Mouse (Mus musculus) neural tube, embryonic 13.5 days (tissue): ENCODE measurements at regions not wholly inside any gene's neighbourhood (a gene's known extent, or its start where the extent isn't known, plus 50 kb on each side); places are given as distances from the start of the nearest gene placed in this dataset.

Source experiments
- ATAC-seq: fragments of 200-750 bp; cut with Nextera tagmentation; 2 replicates; pipeline ENCODE4 v1.8.0; 2017; ENCODE audit warnings: low read depth, mild to moderate bottlenecking, moderate TSS enrichment, moderate library complexity
- H3K27ac ChIP-seq: fragments of 300-500 bp; sonication (generic); replicated peaks from 2 replicates; pipeline ENCODE4 v1.5.1; 2015; ENCODE audit warnings: moderate library complexity, mild to moderate bottlenecking, inconsistent platforms
- H3K27me3 ChIP-seq: fragments of 300-500 bp; sonication (generic); 2 replicates; pipeline ENCODE4 v1.6.1; 2015; ENCODE audit warnings: mild to moderate bottlenecking, inconsistent platforms
- H3K36me3 ChIP-seq: fragments of 300-500 bp; sonication (generic); 2 replicates; pipeline ENCODE4 v1.6.1; 2015; ENCODE audit warnings: mild to moderate bottlenecking, inconsistent platforms
- H3K4me1 ChIP-seq: fragments of 300-500 bp; sonication (generic); replicated peaks from 2 replicates; pipeline ENCODE4 v1.6.1; 2015; ENCODE audit warnings: inconsistent platforms
- H3K4me2 ChIP-seq: fragments of 300-500 bp; sonication (generic); 2 replicates; pipeline ENCODE4 v1.6.1; 2015; ENCODE audit warnings: inconsistent platforms, mild to moderate bottlenecking, moderate library complexity
- H3K4me3 ChIP-seq: fragments of 300-500 bp; sonication (generic); 2 replicates; pipeline ENCODE4 v1.5.1; 2015; ENCODE audit warnings: mild to moderate bottlenecking, inconsistent platforms
- H3K9ac ChIP-seq: fragments of 300-500 bp; sonication (generic); 2 replicates; pipeline ENCODE4 v1.6.1; 2015; ENCODE audit warnings: moderate library complexity, mild to moderate bottlenecking, inconsistent platforms
- H3K9me3 ChIP-seq: fragments of 300-500 bp; sonication (generic); 2 replicates; pipeline ENCODE4 v1.6.1; 2016; ENCODE audit warnings: inconsistent platforms
- WGBS: fragments of 180-500 bp; shearing (Covaris S2); methylation state at CpG from one replicate; pipeline ENCODE4 v1.1.7; 2015; 5-methylcytosine and 5-hydroxymethylcytosine counted together

DNA sequence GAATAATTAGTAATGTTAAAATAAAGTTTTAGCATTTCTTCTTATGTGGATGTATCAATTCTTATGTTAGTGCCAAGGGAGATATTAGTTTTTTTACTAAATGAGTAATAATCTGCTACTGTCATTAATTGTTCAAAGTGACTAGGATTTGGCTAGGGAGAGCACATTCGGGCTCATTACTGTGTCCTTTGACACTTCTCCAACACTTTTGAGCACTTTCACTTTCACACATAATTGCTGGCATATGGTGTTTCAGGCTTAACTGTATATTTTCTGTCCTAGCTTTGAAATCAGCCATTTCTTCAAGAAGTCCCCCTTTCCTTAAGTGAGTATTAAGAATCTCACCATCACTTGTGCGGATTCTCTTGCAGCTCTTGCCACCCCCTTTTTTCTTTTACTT lies 334.3 kb upstream of the Robo1 start:
- H3K9ac ChIP-seq, result no peak overlapping the region
- WGBS, result 83% methylated on average over 2 of the region's 2 CpGs
- no peaks in the 10 kb centered on the region for H3K4me1 ChIP-seq
- H3K4me3 ChIP-seq, result no peak overlapping the region
- H3K9me3 ChIP-seq, result no peaks in the 10 kb centered on the region
- H3K27me3 ChIP-seq, result no peaks in the 10 kb centered on the region
- H3K4me2 ChIP-seq, result no peak overlapping the region
- H3K36me3 ChIP-seq, result no peaks in the 10 kb centered on the region
- no peak overlapping the region for H3K27ac ChIP-seq
- ATAC-seq, result no peak

DNA sequence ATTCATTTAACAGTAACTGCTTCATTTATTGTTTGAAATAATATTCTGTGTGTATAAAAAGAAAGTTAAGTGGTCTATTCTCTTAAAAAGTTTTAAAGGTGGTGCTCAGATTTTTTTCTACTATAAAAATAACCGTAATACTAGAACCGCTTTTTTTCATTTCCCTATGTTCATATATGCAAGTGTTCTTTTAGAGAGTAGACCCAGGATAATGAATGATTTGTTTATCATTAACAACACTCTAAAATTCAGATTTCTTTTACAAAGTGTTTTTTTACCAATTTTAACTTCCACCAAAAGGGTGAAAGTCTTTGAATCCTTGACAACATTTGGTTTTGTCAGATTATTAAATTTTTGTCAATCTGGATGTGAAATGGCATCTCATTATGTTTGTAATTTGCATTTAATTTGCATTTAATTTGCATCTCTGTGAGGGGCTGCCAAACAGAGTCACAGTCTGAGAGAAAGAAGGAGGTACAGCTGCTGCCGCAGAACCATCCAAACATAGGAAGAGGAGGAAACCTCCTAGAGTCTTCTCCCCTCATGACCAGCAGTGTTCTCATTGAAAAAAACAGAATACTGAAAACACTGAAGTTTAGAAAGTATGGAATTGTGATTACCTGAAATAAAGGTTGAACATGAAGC lies 310.4 kb upstream of the Robo1 start:
- H3K27ac ChIP-seq, result no peak overlapping the region
- H3K9me3 ChIP-seq, result no peaks in the 10 kb centered on the region; the same call in 1 of the 2 replicates
- no peak overlapping the region for H3K4me3 ChIP-seq
- H3K27me3 ChIP-seq, result no peaks in the 10 kb centered on the region
- no peaks in the 10 kb centered on the region for H3K36me3 ChIP-seq
- no peaks in the 10 kb centered on the region for H3K4me1 ChIP-seq
- H3K9ac ChIP-seq, result no peak overlapping the region
- ATAC-seq, result peak; percentile 71; the same call in 1 of the 2 replicates
- H3K4me2 ChIP-seq, result no peak overlapping the region
- WGBS, result 73% methylated on average over 3 of the region's 3 CpGs

DNA sequence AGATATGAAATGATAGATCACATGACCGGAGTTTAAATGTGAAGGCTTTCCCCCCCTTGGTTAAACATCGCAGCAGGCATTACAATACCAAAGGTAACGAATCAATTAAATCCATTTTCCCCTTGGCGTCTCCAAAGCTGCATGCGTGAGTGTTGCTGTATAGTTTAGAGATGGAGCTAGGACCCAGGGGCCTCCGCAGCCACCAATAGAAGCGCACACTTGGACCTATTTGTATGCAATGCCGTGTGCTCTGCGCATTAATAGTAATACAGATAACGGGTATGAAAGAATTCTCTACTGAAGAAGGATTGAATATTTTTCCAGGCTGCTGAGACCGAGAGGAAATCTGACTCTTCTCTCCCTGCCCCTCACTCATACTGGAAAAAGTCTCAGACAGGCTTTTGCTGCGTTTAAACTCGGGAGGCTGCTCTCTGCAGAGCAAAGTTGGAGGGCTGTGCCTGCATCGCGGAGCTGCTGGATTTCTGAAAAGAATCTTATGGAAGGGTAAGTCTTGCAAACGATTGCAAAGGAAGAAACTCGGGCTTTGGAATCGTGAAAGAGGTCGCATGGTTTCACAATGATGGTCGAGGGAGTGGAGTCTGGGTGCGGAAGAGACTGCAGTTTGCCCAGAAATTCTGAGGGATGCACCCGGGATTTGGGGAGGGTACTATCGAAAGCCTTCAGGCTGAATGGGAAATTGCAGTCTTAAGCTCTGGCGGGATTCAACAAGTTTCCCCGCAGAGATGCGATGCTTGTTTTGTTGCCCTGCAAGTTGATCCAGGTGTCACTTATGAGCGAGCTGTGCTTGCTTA lies 280.5 kb upstream of the Robo1 start:
- no peaks in the 10 kb centered on the region for H3K9me3 ChIP-seq
- WGBS, result 2% methylated on average over 27 of the region's 27 CpGs
- peak overlapping the region; percentile 87 for H3K9ac ChIP-seq
- H3K27me3 ChIP-seq, result no peaks in the 10 kb centered on the region
- peak overlapping the region; percentile 62 for H3K4me3 ChIP-seq
- peak overlapping the region; percentile 76 for H3K4me2 ChIP-seq
- H3K27ac ChIP-seq, result peak overlapping the region; percentile 89
- H3K4me1 ChIP-seq, result peaks cover 23% of the 10 kb centered on the region
- H3K36me3 ChIP-seq, result no peaks in the 10 kb centered on the region
- peak; percentile 80; the same call in 1 of the 2 replicates for ATAC-seq

DNA sequence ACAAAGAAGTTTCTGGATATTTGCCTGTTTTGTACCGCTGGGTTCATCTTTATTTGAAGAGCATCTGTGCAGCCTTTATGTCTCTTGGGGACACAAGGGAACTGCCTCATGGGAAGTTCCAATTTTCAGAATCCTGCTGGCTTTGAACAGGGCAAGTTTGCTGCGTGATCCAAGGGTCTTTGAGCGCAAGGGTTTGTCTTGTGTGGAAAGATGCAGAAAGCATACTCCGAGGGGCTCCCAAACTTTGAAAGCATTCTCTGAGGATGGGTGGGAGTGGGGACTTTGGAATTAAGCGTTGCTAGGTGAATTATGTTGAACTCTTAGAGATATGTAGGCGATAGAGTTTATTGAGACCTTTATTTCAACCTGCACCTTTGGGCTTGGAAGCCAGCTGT lies 279.9 kb upstream of the Robo1 start:
- Histone ChIP-seq H3K9ac (peak overlapping the region; percentile 87), H3K4me1 (peaks cover 23% of the 10 kb centered on the region), H3K4me2 (peak overlapping the region; percentile 76), H3K27ac (peak overlapping the region; percentile 89), H3K27me3 (no peaks in the 10 kb centered on the region), H3K9me3 (no peaks in the 10 kb centered on the region), H3K4me3 (peak overlapping the region; percentile 62), H3K36me3 (no peaks in the 10 kb centered on the region)
- peak; percentile 4; the same call in 1 of the 2 replicates for ATAC-seq
- 2% methylated on average over 6 of the region's 6 CpGs for WGBS

DNA sequence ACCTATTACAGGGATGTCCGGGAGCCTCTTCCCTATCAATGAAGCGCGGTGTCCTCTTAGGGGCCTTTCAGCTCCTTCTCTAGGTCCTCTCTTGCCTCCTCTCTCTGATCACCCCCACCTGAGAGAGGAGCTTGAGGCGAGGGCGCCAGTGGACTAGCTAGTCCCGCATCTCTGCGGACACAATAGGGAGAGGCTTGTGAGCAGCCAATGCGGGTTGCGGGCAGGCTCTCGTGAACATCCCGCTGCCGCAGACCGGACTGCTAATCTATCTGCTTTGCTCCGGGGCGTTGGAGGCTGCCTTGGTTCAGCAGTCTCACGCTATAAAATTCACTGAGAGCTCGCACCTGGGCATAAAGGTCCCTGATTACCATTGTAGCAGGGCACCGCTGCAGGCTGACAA lies 279.3 kb upstream of the Robo1 start:
- peak; percentile 68 for ATAC-seq
- WGBS, result under 1% methylated on average over 18 of the region's 18 CpGs
- H3K9ac ChIP-seq, result peak overlapping the region; percentile 87

DNA sequence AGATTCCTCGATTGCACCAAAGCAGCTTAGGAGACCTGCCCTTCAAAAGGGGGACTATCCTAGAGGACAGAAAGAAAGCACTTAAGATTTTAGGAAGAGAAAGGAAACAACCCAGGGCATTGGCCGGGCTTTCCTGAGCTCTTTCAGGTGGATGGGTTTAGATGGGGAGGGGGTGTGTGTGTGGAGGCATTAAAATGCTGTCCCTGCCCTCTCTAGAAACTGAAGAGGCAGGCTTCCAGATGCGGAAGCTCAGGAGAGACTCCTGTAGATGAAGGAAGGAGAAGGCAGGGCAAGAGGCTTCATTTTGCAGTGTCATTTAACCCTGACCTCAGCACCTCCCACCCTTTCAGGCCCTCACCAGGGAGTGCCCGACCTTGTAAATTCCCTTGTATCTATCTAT lies 278.8 kb upstream of the Robo1 start:
- peak; percentile 36 for ATAC-seq
- Histone ChIP-seq H3K4me2 (peak overlapping the region; percentile 76), H3K9ac (peak overlapping the region; percentile 87), H3K36me3 (no peaks in the 10 kb centered on the region), H3K27ac (peak overlapping the region; percentile 89), H3K27me3 (no peaks in the 10 kb centered on the region), H3K4me1 (peaks cover 23% of the 10 kb centered on the region), H3K9me3 (no peaks in the 10 kb centered on the region), H3K4me3 (peak overlapping the region; percentile 62)
- 3% methylated on average over 4 of the region's 4 CpGs for WGBS

More for the DNA sequence above, 279.3 kb upstream of the Robo1 start:
- Histone ChIP-seq H3K4me1 (peaks cover 23% of the 10 kb centered on the region), H3K36me3 (no peaks in the 10 kb centered on the region), H3K4me2 (peak overlapping the region; percentile 76), H3K27me3 (no peaks in the 10 kb centered on the region), H3K4me3 (peak overlapping the region; percentile 62), H3K27ac (peak overlapping the region; percentile 89), H3K9me3 (no peaks in the 10 kb centered on the region)

DNA sequence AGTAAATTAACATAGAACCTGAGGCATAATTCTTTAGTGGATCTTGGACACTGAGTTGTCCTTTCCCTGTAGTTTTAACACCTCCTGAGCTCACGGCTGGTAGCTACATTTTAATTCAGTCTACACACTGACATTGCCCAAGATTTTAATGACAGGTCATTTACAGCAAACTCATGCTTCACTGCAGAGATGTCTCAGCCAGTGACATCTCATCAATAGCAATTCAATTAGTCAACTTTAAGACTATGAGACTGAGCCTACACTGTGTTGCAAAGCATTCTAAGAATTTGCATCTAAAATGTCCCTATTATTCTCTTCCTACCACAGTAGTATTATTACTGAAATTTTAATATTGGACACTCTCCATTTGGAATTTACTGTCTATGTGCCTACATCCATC lies 239.9 kb upstream of the Robo1 start:
- no peak for ATAC-seq
- 26% methylated on average over 1 of the region's 1 CpGs for WGBS

DNA sequence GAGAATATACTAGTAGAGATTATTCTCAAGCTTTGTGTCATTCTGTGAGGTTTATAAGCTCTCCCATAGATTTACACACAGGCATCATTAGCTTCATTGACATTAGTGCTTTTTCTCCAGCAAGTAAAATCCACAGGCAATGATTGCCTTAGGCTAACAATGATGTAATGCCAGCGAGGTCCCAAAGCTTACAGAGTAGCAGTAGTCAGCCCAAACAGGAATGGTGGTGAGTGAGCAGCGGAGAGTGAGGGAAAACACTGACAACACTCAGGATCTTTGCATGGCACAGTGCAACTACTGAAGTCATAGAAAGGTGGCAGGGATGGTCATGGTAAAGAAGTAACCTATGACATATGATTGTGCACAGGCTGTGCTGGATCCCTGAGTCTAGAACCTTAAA lies 238.5 kb upstream of the Robo1 start:
- H3K36me3 ChIP-seq, result no peaks in the 10 kb centered on the region
- no peak overlapping the region for H3K9ac ChIP-seq
- peaks cover 6% of the 10 kb centered on the region; the same call in 1 of the 2 replicates for H3K4me1 ChIP-seq
- no peaks in the 10 kb centered on the region for H3K27me3 ChIP-seq
- no peak for ATAC-seq
- 61% methylated on average over 2 of the region's 2 CpGs for WGBS
- no peaks in the 10 kb centered on the region for H3K9me3 ChIP-seq
- no peak overlapping the region for H3K27ac ChIP-seq
- H3K4me2 ChIP-seq, result no peak overlapping the region
- H3K4me3 ChIP-seq, result no peak overlapping the region

More for the DNA sequence above, 239.9 kb upstream of the Robo1 start:
- peaks cover 6% of the 10 kb centered on the region; the same call in 1 of the 2 replicates for H3K4me1 ChIP-seq
- H3K27ac ChIP-seq, result no peak overlapping the region
- H3K27me3 ChIP-seq, result no peaks in the 10 kb centered on the region
- no peaks in the 10 kb centered on the region for H3K36me3 ChIP-seq
- H3K9me3 ChIP-seq, result no peaks in the 10 kb centered on the region
- no peak overlapping the region for H3K4me2 ChIP-seq
- no peak overlapping the region for H3K4me3 ChIP-seq
- no peak overlapping the region for H3K9ac ChIP-seq

DNA sequence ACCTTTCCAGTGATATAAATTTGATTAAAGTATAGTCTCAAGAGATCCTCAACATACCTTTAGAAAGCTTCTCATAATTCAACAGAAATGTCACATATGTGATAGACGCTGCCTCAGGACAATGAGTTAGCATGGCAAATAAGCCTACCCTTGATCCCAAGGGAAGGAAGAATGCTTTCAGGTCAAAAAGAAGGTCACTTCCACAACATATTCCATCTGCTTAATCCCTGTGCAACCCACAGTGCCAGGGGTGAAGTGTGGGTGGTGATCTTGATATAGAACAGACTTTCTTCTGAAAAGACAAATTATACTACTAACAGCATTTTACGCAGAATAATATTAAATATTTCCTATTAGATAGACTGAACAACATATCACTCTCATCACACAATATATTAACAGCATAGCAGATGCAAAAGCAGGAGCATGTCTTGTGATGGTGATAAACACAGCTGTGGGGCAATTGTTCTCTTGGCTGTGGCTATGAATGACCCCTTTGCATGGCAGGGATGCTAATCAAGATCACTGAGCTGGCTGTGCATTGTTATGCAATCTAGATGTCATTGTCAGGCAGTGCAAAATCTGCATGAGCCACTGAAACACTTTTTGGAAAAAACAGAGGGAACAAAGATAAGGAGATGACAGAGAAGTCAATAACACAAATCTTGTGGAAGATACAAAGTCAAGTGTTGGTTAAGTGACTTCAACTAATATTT lies 236.2 kb upstream of the Robo1 start:
- H3K36me3 ChIP-seq, result no peaks in the 10 kb centered on the region
- WGBS, result 50% methylated on average over 2 of the region's 2 CpGs

DNA sequence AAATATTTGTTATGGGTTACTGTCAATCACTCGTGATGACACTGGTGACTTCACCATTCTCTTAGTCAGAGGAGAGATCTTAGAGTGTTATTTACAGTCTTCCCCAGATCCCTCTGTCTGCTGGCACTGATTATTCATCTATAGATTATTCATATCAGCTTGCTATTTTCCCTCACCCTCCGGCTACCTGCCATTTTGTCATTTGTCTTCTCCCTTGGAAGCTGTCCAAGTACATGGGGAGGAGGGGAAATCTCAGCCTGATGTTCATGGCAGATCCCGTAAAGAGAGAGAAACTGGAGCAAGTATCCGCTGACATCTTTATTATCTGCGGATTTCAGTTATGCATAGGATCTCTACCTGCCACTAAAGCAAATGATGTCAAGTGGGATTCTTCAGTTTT lies 222.9 kb upstream of the Robo1 start:
- Histone ChIP-seq H3K36me3 (no peaks in the 10 kb centered on the region), H3K4me1 (peaks cover 4% of the 10 kb centered on the region), H3K9me3 (no peaks in the 10 kb centered on the region), H3K4me3 (no peak overlapping the region), H3K4me2 (no peak overlapping the region), H3K27ac (no peak overlapping the region), H3K9ac (no peak overlapping the region), H3K27me3 (no peaks in the 10 kb centered on the region)
- ATAC-seq, result no peak
- WGBS, result 60% methylated on average over 5 of the region's 5 CpGs

More for the DNA sequence above, 236.2 kb upstream of the Robo1 start:
- no peak overlapping the region for H3K9ac ChIP-seq
- H3K27ac ChIP-seq, result no peak overlapping the region
- no peaks in the 10 kb centered on the region for H3K27me3 ChIP-seq
- ATAC-seq, result no peak
- H3K4me1 ChIP-seq, result peaks cover 6% of the 10 kb centered on the region; the same call in 1 of the 2 replicates
- H3K9me3 ChIP-seq, result no peaks in the 10 kb centered on the region
- H3K4me2 ChIP-seq, result no peak overlapping the region
- no peak overlapping the region for H3K4me3 ChIP-seq

DNA sequence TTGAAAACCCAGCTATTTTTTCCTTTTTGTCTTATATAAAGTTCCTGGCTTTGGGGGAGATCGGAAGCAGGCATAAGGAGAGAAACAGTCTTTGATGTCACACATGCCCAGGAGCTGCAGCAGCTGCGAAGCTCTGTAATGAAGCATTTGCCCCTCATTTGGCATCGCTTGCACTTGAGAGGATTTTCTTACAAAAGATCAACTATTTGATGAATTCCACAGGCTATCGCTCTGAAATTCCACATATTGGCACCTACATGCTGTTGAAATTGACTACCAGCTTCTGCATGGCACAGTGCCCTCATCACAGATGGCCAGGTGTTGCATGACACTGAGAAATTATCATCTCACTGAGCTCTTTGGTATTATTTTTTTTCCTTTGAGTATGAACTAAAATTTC lies 220.1 kb upstream of the Robo1 start:
- WGBS, result 59% methylated on average over 4 of the region's 4 CpGs
- no peaks in the 10 kb centered on the region for H3K9me3 ChIP-seq
- no peaks in the 10 kb centered on the region for H3K36me3 ChIP-seq
- H3K4me1 ChIP-seq, result peaks cover 4% of the 10 kb centered on the region
- H3K9ac ChIP-seq, result no peak overlapping the region
- H3K27me3 ChIP-seq, result no peaks in the 10 kb centered on the region
- no peak for ATAC-seq
- no peak overlapping the region for H3K4me3 ChIP-seq
- no peak overlapping the region for H3K4me2 ChIP-seq
- no peak overlapping the region for H3K27ac ChIP-seq

DNA sequence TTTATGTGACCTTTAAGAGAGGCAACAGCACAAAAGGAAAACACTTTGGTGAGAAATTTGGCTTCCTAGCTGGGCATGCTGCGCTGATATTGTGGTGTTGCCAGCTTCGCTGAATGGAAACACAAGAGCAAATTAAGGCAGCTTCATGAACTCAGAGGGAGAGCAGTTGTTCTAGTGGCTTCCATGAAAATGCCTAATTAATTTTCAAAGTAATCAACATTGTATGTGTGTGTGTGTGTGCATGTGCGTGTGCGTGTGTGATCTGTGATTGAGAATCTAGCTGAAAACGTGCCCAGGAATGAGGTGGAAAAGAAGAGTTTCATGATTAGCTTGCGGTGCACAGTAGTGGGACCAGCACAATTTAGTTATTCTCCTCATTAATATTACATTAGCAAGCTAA lies 219.2 kb upstream of the Robo1 start:
- Histone ChIP-seq H3K27me3 (no peaks in the 10 kb centered on the region), H3K9ac (no peak overlapping the region), H3K4me1 (peaks cover 4% of the 10 kb centered on the region), H3K4me3 (no peak overlapping the region), H3K36me3 (no peaks in the 10 kb centered on the region), H3K4me2 (no peak overlapping the region), H3K27ac (no peak overlapping the region), H3K9me3 (no peaks in the 10 kb centered on the region)
- WGBS, result 54% methylated on average over 6 of the region's 6 CpGs
- ATAC-seq, result peak; percentile 43; the same call in 1 of the 2 replicates
